Mouse (Mus musculus) embryonic fibroblast, embryonic 13.5 days (primary cell): ENCODE data around the gene Nsg1. TPM values are rescaled to one million over a fixed set of nuclear protein-coding genes. Genes with fewer than 3 reads are reported as not detected.

Experiments
- H3K27ac ChIP-seq: 2 replicates; pipeline ENCODE4 v1.5.1; 2012; ENCODE audit warnings: low read length, control low read depth, inconsistent platforms; ENCODE audit not compliant: insufficient read depth
- H3K4me1 ChIP-seq: 2 replicates; pipeline ENCODE4 v1.6.1; 2011; ENCODE audit warnings: low read length; ENCODE audit not compliant: control insufficient read depth, insufficient read depth
- H3K4me3 ChIP-seq: 2 replicates; pipeline ENCODE4 v1.5.1; 2011; ENCODE audit warnings: mild to moderate bottlenecking, control low read depth, low read length; ENCODE audit not compliant: insufficient read depth
- CTCF ChIP-seq: IDR thresholded peaks from 2 replicates; pipeline ENCODE4 v1.5.1; 2011; ENCODE audit warnings: mild to moderate bottlenecking, control low read depth, low read length, moderate library complexity, borderline replicate concordance; ENCODE audit not compliant: insufficient read depth
- POLR2A ChIP-seq: IDR thresholded peaks from 2 replicates; pipeline ENCODE4 v1.6.1; 2011; ENCODE audit warnings: low read depth, mild to moderate bottlenecking, control low read depth, low read length, moderate library complexity
- polyA plus RNA-seq: library from polyadenylated mRNA; stranded (reverse); fragments of >200 nt; gene quantifications from 2 replicates; pipeline ENCODE4 v1.2.4, GENCODE M21; 2011; ENCODE audit warnings: low read depth; ENCODE audit not compliant: missing spikeins, insufficient read length

Gene Nsg1
- polyA plus RNA-seq: 47.2 and 69.4 TPM in 2 replicates

DNA sequence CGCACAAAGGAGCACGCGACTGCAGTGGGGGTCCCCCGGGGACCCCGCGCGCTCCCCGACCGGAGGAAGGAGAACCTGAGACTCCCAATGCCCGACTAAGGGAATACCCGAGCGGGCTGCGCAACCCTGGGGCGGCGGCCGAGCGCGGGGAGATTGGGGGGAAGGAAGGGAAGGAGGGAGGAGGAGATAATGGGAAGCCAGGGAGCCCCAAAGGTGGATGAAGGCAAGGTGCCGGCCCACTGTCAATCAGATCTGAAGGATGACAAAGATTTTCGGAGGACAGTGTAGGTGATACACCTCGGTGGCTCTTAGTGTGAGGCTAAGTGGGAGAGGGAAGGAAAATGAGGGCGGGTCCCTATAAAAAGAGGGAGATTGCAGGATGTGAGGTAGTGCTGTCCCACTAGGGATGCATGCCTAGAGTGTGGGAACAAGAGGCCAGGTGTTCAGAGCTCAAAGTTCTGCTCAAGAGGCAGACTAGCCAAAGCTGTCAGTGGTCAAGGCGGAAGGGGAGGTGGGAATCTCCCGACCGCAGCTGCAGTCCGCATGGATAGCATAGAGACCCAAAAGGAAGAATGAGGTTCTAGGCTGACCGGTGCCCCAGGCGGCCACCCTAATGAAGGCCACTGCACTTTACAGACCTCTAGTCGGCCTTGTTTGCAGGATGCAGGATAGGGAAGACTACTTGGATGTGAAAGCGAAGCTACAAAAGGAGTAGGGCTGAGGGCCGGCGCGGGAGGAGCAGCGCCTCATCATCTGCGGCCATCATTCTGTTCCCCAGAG is at the start of gene Nsg1:
Gene Nsg1, minus strand, starts transcription at position 274 of the 780 bp plus-strand sequence.
- Histone ChIP-seq H3K4me3 (peak within 1 kb of the TSS; percentile 73), H3K4me1 (no peaks in the 10 kb centered on the region), H3K27ac (no peak within 1 kb of the TSS)
- no peak for TF ChIP-seq POLR2A
- TF ChIP-seq CTCF: no peak

DNA sequence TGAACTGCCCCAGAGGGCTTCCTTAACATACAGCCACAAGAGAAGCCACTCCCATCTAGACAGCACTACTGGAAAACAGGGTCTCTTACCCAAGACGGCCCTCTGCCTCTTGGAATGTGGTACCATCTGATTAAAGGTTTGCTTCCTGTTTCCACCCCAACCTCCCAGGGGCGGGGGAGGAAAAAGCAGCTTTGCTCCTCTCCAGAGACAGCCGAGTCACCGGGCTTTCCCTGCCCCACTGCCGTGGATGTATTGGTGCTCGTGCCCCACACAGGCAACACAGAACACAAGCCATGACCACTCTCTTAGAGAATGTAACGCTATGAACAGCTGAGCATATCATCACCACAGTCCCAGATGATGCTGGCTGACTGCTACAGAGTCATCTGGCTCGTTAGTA is 49.3 kb upstream of the Nsg1 start:
- no peaks in the 10 kb centered on the region for H3K4me1 ChIP-seq
- TF ChIP-seq CTCF (no peak), POLR2A (no peak)
- H3K4me3 ChIP-seq: no peak overlapping the region
- peak overlapping the region; percentile 66; the same call in 1 of the 2 replicates for H3K27ac ChIP-seq

DNA sequence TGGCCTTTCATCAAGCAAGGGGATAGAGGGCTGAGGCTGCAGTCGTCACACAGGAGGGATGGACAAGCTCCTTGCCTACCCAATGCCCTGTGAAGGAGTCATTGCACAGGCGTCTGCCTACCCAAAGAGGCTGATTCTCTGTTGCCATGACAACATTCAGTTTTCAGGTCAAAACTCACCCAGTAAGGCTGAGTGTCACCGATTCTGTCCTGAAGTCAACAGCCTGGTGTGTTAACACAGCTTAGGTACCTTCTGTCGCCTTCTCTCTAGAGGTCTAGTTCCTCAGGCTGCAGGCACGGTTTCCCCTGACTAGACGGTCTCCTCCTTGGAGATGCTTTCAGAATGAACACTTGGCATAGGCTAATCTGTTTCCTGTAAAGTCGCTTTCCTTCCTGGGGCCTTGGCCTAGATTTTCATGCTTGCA is 45.6 kb upstream of the Nsg1 start:
- Histone ChIP-seq H3K27ac (no peak overlapping the region), H3K4me3 (no peak overlapping the region), H3K4me1 (no peaks in the 10 kb centered on the region)
- no peak for TF ChIP-seq CTCF
- TF ChIP-seq POLR2A: no peak

DNA sequence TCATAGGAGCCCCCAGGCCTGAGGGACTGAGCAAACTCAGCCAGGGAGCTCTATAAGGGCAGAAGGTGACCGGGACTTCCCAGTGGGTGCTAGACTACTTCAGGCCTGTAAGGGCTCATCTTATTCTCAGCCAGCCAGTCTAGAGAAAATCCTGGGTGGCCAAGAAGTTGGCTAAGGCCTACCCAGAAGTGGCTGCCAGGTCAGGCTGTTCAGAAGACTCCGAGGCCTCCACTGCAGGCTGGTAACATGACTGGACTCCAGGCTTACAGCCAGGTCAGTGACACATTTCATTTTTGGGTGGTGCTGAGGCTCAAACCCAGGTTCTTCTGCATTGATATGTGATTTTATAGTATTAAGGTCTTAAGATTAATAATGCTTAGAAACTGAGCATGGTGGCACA is 40.0 kb upstream of the Nsg1 start:
- no peaks in the 10 kb centered on the region for H3K4me1 ChIP-seq
- H3K27ac ChIP-seq: no peak overlapping the region
- no peak overlapping the region for H3K4me3 ChIP-seq
- TF ChIP-seq POLR2A: no peak
- TF ChIP-seq CTCF: no peak

DNA sequence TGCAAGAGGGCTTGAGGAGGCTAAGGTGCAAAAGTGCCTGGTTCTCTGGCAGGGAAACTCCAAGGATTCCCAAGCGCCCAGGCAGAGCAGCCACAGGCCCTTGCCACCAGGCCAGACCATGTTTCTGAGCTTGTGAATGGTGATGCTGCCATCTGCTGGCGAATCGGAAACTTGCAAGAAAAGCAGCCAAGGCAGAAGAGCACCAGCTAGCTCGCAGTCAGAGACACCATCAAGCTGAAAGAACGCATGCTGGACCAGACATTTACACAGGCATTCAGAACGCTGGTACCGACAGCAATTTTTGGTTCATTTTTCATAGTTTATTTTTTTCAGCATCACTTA is 37.7 kb upstream of the Nsg1 start:
- Histone ChIP-seq H3K4me1 (no peaks in the 10 kb centered on the region), H3K4me3 (no peak overlapping the region), H3K27ac (no peak overlapping the region)
- TF ChIP-seq CTCF (peak; percentile 94), POLR2A (no peak)

DNA sequence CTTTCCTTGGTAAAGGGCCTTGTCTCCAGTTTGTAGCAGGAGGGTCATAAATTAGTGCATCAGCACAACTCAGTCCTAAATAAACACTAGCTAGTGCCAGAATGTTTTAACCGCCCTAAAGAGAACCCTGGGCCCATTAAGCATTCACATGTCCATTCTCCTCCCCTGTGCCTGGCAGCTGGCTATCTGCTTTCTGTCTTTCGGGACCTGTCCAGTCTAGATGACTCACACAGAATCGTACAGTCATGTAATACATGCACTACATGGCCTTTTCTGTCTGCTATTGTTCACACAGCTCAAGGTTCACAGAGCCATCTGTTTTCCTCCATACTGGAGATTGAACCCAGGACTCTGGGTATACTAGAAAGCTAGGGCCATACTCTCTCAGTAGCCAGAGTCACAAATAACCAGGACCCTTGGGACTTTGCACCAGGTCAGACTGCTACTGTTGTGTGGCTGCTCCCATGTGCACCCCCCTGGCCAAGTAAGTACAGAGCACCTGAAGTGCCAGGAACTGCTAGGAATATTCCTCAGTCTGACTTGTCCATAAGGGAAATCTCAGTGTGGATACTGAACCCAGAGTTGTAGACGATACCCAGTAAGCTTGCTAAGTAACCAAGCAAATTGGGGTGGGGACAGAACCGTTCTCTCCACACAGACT is 37.2 kb upstream of the Nsg1 start:
- H3K4me1 ChIP-seq: no peaks in the 10 kb centered on the region
- TF ChIP-seq POLR2A (no peak), CTCF (no peak)
- H3K27ac ChIP-seq: no peak overlapping the region
- no peak overlapping the region for H3K4me3 ChIP-seq

DNA sequence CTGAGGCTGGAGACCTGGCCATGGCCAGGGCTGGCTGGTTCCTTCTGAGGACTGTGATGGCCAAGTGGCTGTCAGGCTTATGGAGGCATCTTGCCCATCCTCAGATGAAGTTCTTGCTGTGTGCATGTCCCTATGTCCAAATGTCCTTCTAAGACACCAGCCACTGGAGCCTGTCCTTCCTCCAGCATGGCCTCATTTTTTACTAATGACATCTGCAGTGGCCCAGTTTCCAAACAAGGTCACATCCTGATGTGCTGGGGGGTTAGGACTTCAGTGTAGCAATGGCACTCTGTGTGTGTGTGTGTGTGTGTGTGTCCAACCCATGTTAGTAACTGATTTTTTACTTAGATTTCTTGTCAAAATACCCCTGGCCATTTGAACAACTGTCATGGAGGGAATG is 36.2 kb upstream of the Nsg1 start:
- no peak overlapping the region for H3K27ac ChIP-seq
- no peaks in the 10 kb centered on the region for H3K4me1 ChIP-seq
- no peak overlapping the region for H3K4me3 ChIP-seq
- TF ChIP-seq POLR2A: no peak
- TF ChIP-seq CTCF: no peak

DNA sequence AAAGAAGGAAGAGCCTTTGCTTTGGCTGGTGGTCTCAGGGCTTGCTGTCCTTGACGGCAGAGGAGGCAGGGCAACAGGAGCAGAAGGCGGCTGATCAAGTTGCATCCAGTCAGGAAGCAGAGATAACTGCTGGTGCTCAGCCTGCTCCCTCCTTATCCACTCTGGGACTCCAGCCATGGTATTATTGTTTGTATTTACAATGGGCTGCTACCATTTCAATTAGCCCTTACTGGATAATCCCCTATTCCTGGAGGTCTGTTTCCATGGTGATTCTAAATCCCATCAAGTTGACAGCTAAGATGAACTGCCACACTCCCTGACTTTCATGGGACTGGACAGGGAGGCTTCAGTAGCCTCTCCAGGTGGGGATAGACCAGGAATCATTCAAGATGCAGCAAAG is 35.2 kb upstream of the Nsg1 start:
- H3K27ac ChIP-seq: no peak overlapping the region
- TF ChIP-seq POLR2A (no peak), CTCF (no peak)
- H3K4me3 ChIP-seq: no peak overlapping the region
- H3K4me1 ChIP-seq: no peaks in the 10 kb centered on the region

DNA sequence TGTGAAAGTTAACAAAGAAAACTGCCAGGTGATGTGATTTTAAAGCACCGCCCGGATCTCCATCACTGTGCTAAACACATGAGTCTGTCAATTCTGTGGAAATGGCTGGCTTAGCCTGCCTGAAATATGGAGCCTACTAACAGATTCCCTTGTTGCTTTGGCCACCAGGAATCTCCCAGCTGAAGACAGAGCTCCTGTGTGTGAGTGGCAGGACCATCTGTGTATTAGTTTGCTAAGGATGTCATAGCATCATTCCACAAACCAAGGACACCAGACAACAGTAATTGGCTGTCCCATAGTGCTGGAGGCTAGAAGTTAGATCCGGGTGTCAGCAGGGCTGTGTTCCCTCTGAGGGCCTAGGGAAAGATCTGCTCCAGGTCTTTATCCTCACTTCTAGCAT is 31.2 kb upstream of the Nsg1 start:
- Histone ChIP-seq H3K4me3 (no peak overlapping the region), H3K27ac (no peak overlapping the region), H3K4me1 (no peaks in the 10 kb centered on the region)
- no peak for TF ChIP-seq POLR2A
- TF ChIP-seq CTCF: no peak

DNA sequence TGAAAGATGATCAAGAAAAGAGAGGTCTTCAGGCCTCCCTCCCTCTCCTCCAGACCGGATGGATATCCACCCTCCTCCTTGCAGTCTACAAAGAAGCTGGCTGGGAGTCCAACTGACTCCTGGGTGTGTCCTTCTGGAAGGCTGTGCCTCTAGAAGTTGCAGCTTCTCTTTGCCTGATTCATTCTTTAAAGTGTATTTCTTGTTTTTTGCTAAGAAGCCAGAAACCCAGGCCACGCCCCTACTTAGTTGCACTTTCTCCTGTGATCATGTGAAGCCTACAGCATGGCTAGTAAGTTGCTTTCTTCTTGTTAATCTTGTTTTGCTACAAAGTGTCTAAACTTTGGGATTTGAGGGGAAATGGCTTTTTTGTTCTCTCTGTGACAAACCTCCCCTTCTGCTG is 27.3 kb upstream of the Nsg1 start:
- H3K4me1 ChIP-seq: peaks cover 2% of the 10 kb centered on the region; the same call in 1 of the 2 replicates
- TF ChIP-seq POLR2A (no peak), CTCF (no peak)
- H3K4me3 ChIP-seq: no peak overlapping the region

More for the DNA sequence above, 27.3 kb upstream of the Nsg1 start:
- no peak overlapping the region for H3K27ac ChIP-seq
